Mouse (Mus musculus): ENCODE measurements around the gene Angel2.

Angel2 gene

DNA sequence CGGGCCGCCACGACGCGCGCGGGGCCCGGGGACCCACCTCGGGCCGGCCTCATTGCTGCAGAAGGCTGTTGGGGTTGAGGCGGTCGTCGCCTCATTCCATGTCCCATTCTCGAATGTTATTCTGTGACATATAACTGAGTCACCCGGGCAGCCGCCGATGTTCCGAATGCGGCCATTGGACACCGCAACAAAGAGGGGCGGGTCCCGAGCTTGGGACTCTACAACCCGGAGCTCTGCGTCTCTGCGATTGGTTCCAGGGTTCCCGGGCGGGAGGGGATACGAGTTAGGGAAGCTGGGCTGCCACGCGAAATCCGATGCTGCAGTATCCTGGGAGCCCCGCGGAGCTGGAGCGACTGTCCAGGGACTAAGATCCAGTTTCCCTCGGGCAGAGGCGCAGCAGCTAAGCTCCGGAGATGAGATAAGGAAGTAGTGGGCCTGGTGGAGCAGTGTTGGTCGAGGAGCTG, 54.2 kb downstream of the Angel2 start, which contains the start of gene Vash2:
Gene Vash2 (minus strand): TSS at position 197 of the 464 bp plus-strand sequence.
- peak; percentile 72 for DNase-seq (ENCODE audit: low spot score)

DNA sequence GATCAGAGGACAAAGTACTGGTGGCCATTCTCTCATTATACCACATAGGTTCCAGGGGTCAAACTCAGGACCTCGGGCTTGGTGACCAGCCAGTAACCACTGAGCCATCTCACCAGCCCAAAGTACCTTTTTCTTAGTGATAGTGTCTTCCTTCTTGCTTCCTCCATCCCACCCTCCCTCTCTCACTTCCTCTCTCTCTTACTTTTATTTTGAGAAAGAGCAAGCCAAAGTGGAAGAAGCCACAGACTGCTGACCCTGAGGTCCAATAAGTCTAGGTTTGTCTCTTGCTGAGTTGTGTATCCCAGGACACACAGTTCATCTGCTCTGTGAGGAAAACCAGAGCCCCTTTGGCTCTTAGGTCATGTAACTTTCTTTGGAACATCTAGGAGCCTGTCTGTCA, 55.6 kb downstream of the Angel2 start:
- no peak for DNase-seq (ENCODE audit: low spot score)

DNA sequence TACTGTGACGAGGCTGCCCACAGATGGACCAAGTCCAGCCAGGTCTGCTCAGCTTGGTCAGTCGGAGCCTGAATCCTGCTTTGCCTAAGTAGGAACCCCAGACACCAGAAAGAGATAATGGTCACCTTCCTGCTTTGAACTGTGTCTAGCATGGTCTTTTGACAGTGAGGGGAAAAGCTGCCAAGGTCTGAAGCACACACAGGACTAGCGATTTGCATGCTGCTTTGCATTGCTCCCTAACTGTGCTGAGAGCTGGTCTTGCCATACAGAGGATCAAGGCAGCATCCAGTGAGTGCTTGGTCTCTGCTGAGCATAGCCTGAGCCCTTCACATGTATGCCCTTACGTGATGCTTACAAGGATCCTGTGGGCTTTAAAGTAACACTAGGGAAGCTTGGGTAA, 56.5 kb downstream of the Angel2 start:
- no peak for DNase-seq (ENCODE audit: low spot score)

DNA sequence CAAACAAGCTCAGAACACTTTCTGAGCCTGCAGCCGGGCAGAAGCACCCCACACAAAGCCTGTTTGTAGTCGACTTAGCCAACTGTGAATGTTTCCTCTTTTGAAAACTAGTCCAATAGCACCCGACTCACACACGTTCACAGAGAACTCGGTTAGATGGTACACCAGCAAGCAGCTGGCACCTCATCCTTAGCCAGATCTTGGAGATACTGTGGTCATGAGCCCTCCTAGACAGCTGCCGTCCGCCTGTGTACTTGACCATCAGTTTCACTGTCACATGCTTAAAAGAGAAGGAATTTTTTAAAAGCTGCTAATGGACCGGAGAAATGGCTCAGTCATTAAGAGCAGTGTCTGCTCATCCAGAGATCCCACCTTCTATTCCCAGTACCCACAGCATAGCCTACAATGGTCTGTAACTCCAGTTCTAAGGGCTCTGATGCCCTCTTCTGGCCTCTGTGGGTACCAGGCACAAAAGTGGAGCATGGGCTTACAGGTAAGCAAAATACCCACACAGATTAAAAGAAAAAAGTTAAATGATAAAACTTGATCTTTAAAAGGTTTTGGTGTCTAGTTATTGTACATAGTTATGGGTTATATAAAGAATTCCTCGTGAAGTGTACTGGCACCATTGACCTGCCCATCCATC, 64.6 kb downstream of the Angel2 start:
- DNase-seq (ENCODE audit: low spot score), result no peak

DNA sequence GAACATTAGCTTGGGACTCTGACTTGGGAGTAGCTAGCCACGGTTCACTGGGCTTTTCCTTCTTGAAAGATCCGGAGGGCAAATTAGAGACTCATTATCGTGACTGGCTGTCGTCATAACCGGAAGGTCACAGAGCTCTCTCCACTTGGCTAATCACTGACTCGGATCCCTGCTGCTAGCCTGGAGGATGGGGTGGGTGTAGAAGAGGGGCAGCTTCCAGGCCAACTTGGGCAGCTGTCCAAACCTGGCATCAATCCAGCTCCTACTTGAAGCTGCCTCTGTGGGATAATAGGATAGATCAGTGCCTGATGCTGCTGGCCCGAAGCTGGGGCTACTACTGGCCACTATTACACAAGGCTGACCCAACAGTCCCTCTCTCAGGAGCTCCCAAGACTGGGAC, 70.6 kb downstream of the Angel2 start:
- DNase-seq (ENCODE audit: low spot score), result peak; percentile 32

DNA sequence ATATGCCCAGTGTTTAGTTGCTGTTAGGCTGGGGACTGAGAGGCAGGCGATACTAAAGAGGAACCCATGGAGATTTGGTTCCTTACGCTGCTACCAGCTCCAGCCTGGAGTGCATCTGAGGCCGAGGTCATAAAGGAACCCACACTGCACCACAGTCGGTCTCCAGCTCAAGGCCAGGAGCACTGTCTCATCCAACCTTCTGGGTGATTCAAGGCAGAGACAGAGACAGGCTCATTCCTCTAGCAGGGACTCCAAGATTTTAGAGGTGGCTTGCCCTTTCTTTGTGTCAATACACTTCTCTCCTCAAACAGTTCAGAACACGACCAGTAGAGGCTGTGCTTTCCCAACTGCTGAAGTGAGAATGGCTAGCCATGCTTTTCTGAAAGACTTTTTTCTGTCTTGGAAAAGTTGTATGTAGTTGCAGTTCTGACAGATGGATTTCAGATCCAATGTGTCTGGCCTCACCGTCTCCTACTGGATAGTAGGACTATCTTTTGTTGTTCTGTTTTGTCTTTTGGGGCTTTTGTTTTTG, 71.5 kb downstream of the Angel2 start:
- no peak for DNase-seq (ENCODE audit: low spot score)
